In genomic region chr14:32467606-32468005, GRCm38 (mm10) we compare ENCODE assay signal across 10 mouse cellular contexts. TPM values are rescaled to one million over a fixed set of nuclear protein-coding genes. Genes with fewer than 3 reads are reported as not detected.
A peak's percentile ranks its signal among the peaks of the same experiment; 100 is the strongest.
DNase-seq lines count a peak whose midpoint lies in the region; ATAC-seq and TF ChIP-seq lines count a peak whose summit lies in the region.
"Had no signal": no experiment of that assay in that cellular context is flagged by ENCODE, and none has a peak within 500 bp of the region (broad histone marks: within the 10 kb centered on the region; RNA-seq: fewer than 3 reads in every experiment).

No protein-coding gene starts in this region.

- ATAC-seq in forebrain, embryonic 11.5 days (replicated peaks; ENCODE audit: low FRiP score) = no peak
- no peak for ATAC-seq in forebrain, embryonic 12.5 days (ENCODE audit: low FRiP score)
- ATAC-seq in hindbrain, postnatal 0 days = no peak
- ATAC-seq in granulocyte monocyte progenitor cell, adult 5-6 weeks (replicated peaks; ENCODE audit: poor library complexity, severe bottlenecking) = no peak; the same call in 1 of the 2 replicates

- TF ChIP-seq CTCF in hindbrain, postnatal 0 days (IDR thresholded peaks at IDR 0.05; ENCODE audit: low read depth) = no peak

- no peak overlapping the region for H3K4me2 ChIP-seq in forebrain, embryonic 11.5 days (ENCODE audit: low read depth, low read length, severe bottlenecking)
- H3K4me2 ChIP-seq in forebrain, embryonic 12.5 days = no peak overlapping the region
- no peak overlapping the region for H3K4me2 ChIP-seq in hindbrain, postnatal 0 days (ENCODE audit: low read depth, low read length)
- H3K4me2 ChIP-seq: embryonic facial prominence, embryonic 13.5 days; liver, embryonic 13.5 days had no signal

- peak; percentile 75 for DNase-seq in forebrain, embryonic 11.5 days (ENCODE audit: low spot score)
- DNase-seq in thymus, postnatal 4 days = peak; percentile 54
- DNase-seq in thymus, postnatal 36 days = no peak
- DNase-seq in hindbrain, postnatal 0 days (ENCODE audit: low spot score) = peak; percentile 44
- peak; percentile 68 for DNase-seq in ovary, postnatal 14 days (ENCODE audit: low spot score)
- DNase-seq in thymus, adult 18-20 months = no peak
- DNase-seq: liver, embryonic 13.5 days had no signal

- no peaks in the 10 kb centered on the region for H3K36me3 ChIP-seq in forebrain, embryonic 11.5 days (ENCODE audit: control insufficient read depth, insufficient read depth, low read length)
- H3K36me3 ChIP-seq in forebrain, embryonic 12.5 days (replicated peaks) = no peaks in the 10 kb centered on the region
- no peaks in the 10 kb centered on the region for H3K36me3 ChIP-seq in hindbrain, postnatal 0 days (ENCODE audit: insufficient read depth, low read length)
- H3K36me3 ChIP-seq: embryonic facial prominence, embryonic 13.5 days; liver, embryonic 13.5 days had no signal

- no peak overlapping the region for H3K4me3 ChIP-seq in forebrain, embryonic 11.5 days (ENCODE audit: low read depth, low read length)
- no peak overlapping the region for H3K4me3 ChIP-seq in forebrain, embryonic 12.5 days (replicated peaks)
- no peak overlapping the region for H3K4me3 ChIP-seq in hindbrain, postnatal 0 days (ENCODE audit: low read length)
- H3K4me3 ChIP-seq: embryonic facial prominence, embryonic 13.5 days; liver, embryonic 13.5 days had no signal

- H3K27me3 ChIP-seq in forebrain, embryonic 11.5 days (ENCODE audit: control insufficient read depth, insufficient read depth, low read length) = peaks cover 46% of the 10 kb centered on the region
- H3K27me3 ChIP-seq in forebrain, embryonic 12.5 days = peaks cover 66% of the 10 kb centered on the region
- H3K27me3 ChIP-seq in hindbrain, postnatal 0 days (ENCODE audit: insufficient read depth, low read length) = peaks cover 33% of the 10 kb centered on the region

- H3K9ac ChIP-seq in forebrain, embryonic 11.5 days (ENCODE audit: low read length) = no peak overlapping the region
- no peak overlapping the region for H3K9ac ChIP-seq in forebrain, embryonic 12.5 days
- no peak overlapping the region for H3K9ac ChIP-seq in hindbrain, postnatal 0 days (replicated peaks; ENCODE audit: low read length)
- H3K9ac ChIP-seq: embryonic facial prominence, embryonic 13.5 days; liver, embryonic 13.5 days had no signal

- 10% methylated on average over 5 of the region's 5 CpGs for WGBS in forebrain, embryonic 11.5 days
- WGBS in forebrain, embryonic 12.5 days = 9% methylated on average over 5 of the region's 5 CpGs
- 21% methylated on average over 5 of the region's 5 CpGs for WGBS in hindbrain, postnatal 0 days

- peaks cover 12% of the 10 kb centered on the region for H3K4me1 ChIP-seq in forebrain, embryonic 11.5 days (replicated peaks; ENCODE audit: control insufficient read depth, insufficient read depth, low read length)
- peaks cover 28% of the 10 kb centered on the region for H3K4me1 ChIP-seq in forebrain, embryonic 12.5 days
- H3K4me1 ChIP-seq in hindbrain, postnatal 0 days (ENCODE audit: insufficient read depth, low read length) = no peaks in the 10 kb centered on the region
- H3K4me1 ChIP-seq: liver, embryonic 13.5 days had no signal

- H3K9me3 ChIP-seq in forebrain, embryonic 11.5 days (ENCODE audit: control insufficient read depth, low read length) = no peaks in the 10 kb centered on the region
- no peaks in the 10 kb centered on the region; the same call in 1 of the 2 replicates for H3K9me3 ChIP-seq in forebrain, embryonic 12.5 days
- no peaks in the 10 kb centered on the region for H3K9me3 ChIP-seq in hindbrain, postnatal 0 days (ENCODE audit: low read length)
- H3K9me3 ChIP-seq: embryonic facial prominence, embryonic 13.5 days; liver, embryonic 13.5 days had no signal

- H3K27ac ChIP-seq in forebrain, embryonic 11.5 days (ENCODE audit: low read depth, low read length) = no peak overlapping the region
- no peak overlapping the region for H3K27ac ChIP-seq in forebrain, embryonic 12.5 days
- H3K27ac ChIP-seq in hindbrain, postnatal 0 days = no peak overlapping the region
- H3K27ac ChIP-seq: embryonic facial prominence, embryonic 13.5 days; liver, embryonic 13.5 days had no signal

RNA-seq across cellular contexts. Expression of gene Chat, which starts 1.8 kb away (rescaled TPM):
- not detected in 2 replicates for polyA plus RNA-seq in forebrain, embryonic 11.5 days (2014; fragmentation: Nextera tagmentation; extraction: Ambion mirVana)
- polyA plus RNA-seq in forebrain, embryonic 12.5 days (2016; fragmentation: Nextera tagmentation; extraction: Ambion mirVana) = 0.08 and 0.14 TPM in 2 replicates
- total RNA-seq in hindbrain, postnatal 0 days (2014; rRNA removed) = 3.5 and 4.4 TPM in 2 replicates
- polyA plus RNA-seq in hindbrain, postnatal 0 days (2015; fragmentation: Nextera tagmentation; extraction: Ambion mirVana) = 1.5 and 2.4 TPM in 2 replicates
- not detected in 2 replicates for total RNA-seq in granulocyte monocyte progenitor cell, adult 5-6 weeks (2014; fragmentation: Nextera tagmentation)
- total RNA-seq in granulocyte monocyte progenitor cell, adult 5-6 weeks (2017) = not detected in 2 replicates
- polyA plus RNA-seq: liver, embryonic 13.5 days had no signal

RNA-seq across cellular contexts. Expression of gene Slc18a3, which starts 3.0 kb away (rescaled TPM):
- 0.12 and 0.15 TPM in 2 replicates for polyA plus RNA-seq in forebrain, embryonic 11.5 days (2014; fragmentation: Nextera tagmentation; extraction: Ambion mirVana)
- 0.13 and 0.50 TPM in 2 replicates for polyA plus RNA-seq in forebrain, embryonic 12.5 days (2016; fragmentation: Nextera tagmentation; extraction: Ambion mirVana)
- 30.8 and 32.2 TPM in 2 replicates for total RNA-seq in hindbrain, postnatal 0 days (2014; rRNA removed)
- polyA plus RNA-seq in hindbrain, postnatal 0 days (2015; fragmentation: Nextera tagmentation; extraction: Ambion mirVana) = 22.3 and 23.8 TPM in 2 replicates
- total RNA-seq in granulocyte monocyte progenitor cell, adult 5-6 weeks (2014; fragmentation: Nextera tagmentation) = not detected in 2 replicates
- total RNA-seq in granulocyte monocyte progenitor cell, adult 5-6 weeks (2017) = not detected in 2 replicates
- polyA plus RNA-seq: liver, embryonic 13.5 days had no signal

RNA-seq across cellular contexts. Expression of gene Ercc6, which starts 45.7 kb away (rescaled TPM):
- 20.1 and 29.4 TPM in 2 replicates for polyA plus RNA-seq in forebrain, embryonic 11.5 days (2014; fragmentation: Nextera tagmentation; extraction: Ambion mirVana)
- polyA plus RNA-seq in forebrain, embryonic 12.5 days (2016; fragmentation: Nextera tagmentation; extraction: Ambion mirVana) = 30.4 and 36.9 TPM in 2 replicates
- total RNA-seq in hindbrain, postnatal 0 days (2014; rRNA removed) = 10.3 and 12.2 TPM in 2 replicates
- 18.3 and 18.8 TPM in 2 replicates for polyA plus RNA-seq in hindbrain, postnatal 0 days (2015; fragmentation: Nextera tagmentation; extraction: Ambion mirVana)
- total RNA-seq in granulocyte monocyte progenitor cell, adult 5-6 weeks (2014; fragmentation: Nextera tagmentation) = 26.8 TPM in 2 replicates
- total RNA-seq in granulocyte monocyte progenitor cell, adult 5-6 weeks (2017) = 28.2 and 29.3 TPM in 2 replicates

Comparison
In these comparisons a context has a peak if more than half of its experiments do, and no peak if none do; other contexts are left out.
1. DNase-seq: peak in forebrain, embryonic 11.5 days (single experiment), thymus, postnatal 4 days (single experiment), hindbrain, postnatal 0 days (single experiment) and ovary, postnatal 14 days (single experiment); none in thymus, postnatal 36 days (0 of 2) and thymus, adult 18-20 months (0 of 2).
2. RNA of gene Slc18a3, which starts 3.0 kb away (polyA plus RNA-seq): 22.3 to 23.8 TPM in hindbrain, postnatal 0 days; 0.13 to 0.50 TPM in forebrain, embryonic 12.5 days and 0.12 to 0.15 TPM in forebrain, embryonic 11.5 days; every median in the first group is over 10 times any median in the second.